Mouse (Mus musculus): ENCODE results near the gene Ascc3. TPM values are rescaled to one million over a fixed set of nuclear protein-coding genes. Genes with fewer than 3 reads are reported as not detected.

The Ascc3 gene
- polyA plus RNA-seq, 1 experiment from 2014 or later = 28.8 TPM

DNA sequence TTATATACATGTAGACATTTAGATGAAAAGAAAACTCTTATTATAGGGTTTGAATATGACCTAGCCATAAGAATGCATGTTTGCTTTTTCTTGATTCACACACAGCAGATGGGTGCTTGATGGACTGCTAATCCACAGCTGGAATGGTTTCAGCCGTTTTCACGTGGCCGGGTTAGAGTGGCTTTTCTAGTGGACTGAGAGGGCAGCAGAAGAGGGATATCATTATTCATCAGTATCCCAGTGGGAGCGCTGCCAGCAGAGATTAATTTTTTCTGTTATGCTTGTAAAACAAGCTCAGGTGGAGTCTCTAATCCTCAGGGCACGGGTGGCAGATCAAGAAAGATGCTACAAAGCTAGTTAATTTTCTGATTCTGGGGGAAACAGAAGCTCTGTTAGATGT, 200.4 kb downstream of the Ascc3 start:
- Histone ChIP-seq H3K9ac (ENCODE audit: low read depth, low read length) (no peak overlapping the region), H3K4me2 (no peak overlapping the region), H3K27ac (ENCODE audit: low read depth, low read length) (no peak overlapping the region), H3K4me3 (ENCODE audit: low read depth, low read length) (no peak overlapping the region), H3K27me3 (ENCODE audit: control insufficient read depth, insufficient read depth, low read length) (no peaks in the 10 kb centered on the region), H3K4me1 (ENCODE audit: control insufficient read depth, insufficient read depth, low read length) (no peaks in the 10 kb centered on the region), H3K9me3 (replicated peaks; ENCODE audit: control insufficient read depth, low read length) (no peaks in the 10 kb centered on the region), H3K36me3 (ENCODE audit: control insufficient read depth, insufficient read depth, low read length) (no peaks in the 10 kb centered on the region)
- no peak for ATAC-seq (replicated peaks; ENCODE audit: insufficient number of reproducible peaks, low FRiP score, low TSS enrichment)
- WGBS (ENCODE audit: insufficient replicate concordance) = 79% methylated on average over 5 of the region's 5 CpGs

DNA sequence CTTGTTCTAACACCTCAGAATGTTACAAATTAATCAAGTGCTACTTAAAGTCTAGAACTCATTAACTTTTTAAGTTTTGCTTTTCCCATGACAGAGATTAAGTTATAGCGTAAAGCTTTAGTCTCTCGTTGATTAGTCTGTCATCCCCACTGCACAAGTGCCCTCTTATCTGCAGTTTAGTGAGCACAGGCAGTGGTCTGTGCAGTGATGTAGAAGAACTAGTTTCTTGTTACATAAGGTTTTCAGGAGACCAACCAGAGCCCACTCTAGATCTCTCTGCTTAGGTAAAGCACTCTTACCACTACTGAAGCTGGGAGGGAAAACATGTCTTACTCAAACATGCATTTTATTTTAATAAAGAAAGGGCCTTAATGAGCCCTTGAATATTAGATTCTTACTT, 209.1 kb downstream of the Ascc3 start:
- H3K36me3 ChIP-seq (ENCODE audit: control insufficient read depth, insufficient read depth, low read length) = no peaks in the 10 kb centered on the region
- H3K9me3 ChIP-seq (replicated peaks; ENCODE audit: control insufficient read depth, low read length) = no peaks in the 10 kb centered on the region
- H3K4me1 ChIP-seq (ENCODE audit: control insufficient read depth, insufficient read depth, low read length) = no peaks in the 10 kb centered on the region
- ATAC-seq (replicated peaks; ENCODE audit: insufficient number of reproducible peaks, low FRiP score, low TSS enrichment) = no peak
- no peak overlapping the region for H3K4me2 ChIP-seq
- no peak overlapping the region for H3K4me3 ChIP-seq (ENCODE audit: low read depth, low read length)
- no peaks in the 10 kb centered on the region for H3K27me3 ChIP-seq (ENCODE audit: control insufficient read depth, insufficient read depth, low read length)
- no peak overlapping the region for H3K9ac ChIP-seq (ENCODE audit: low read depth, low read length)
- H3K27ac ChIP-seq (ENCODE audit: low read depth, low read length) = no peak overlapping the region
- 24% methylated on average over 2 of the region's 2 CpGs for WGBS (ENCODE audit: insufficient replicate concordance)

DNA sequence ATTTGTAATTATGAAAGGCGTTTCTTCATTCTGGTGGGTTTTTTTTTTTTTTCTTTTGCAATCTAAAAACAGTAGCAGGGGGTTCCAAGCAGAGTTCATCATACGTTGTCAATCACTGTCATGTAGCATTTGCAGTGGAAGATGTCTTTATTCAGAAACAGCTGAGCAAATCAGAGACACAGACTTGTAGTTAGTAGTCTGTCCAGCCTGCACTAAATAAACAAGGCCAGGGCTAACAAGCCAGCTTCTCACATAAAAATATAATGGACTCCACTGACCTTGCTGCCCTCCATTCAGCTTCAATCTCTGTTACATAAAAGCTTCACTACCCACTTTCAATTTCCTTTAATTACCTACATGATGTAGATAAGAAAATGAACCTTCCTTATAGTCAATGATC, 209.9 kb downstream of the Ascc3 start:
- Histone ChIP-seq H3K4me1 (ENCODE audit: control insufficient read depth, insufficient read depth, low read length) (no peaks in the 10 kb centered on the region), H3K27me3 (ENCODE audit: control insufficient read depth, insufficient read depth, low read length) (no peaks in the 10 kb centered on the region), H3K9me3 (replicated peaks; ENCODE audit: control insufficient read depth, low read length) (no peaks in the 10 kb centered on the region), H3K4me2 (no peak overlapping the region), H3K27ac (ENCODE audit: low read depth, low read length) (no peak overlapping the region), H3K36me3 (ENCODE audit: control insufficient read depth, insufficient read depth, low read length) (no peaks in the 10 kb centered on the region), H3K9ac (ENCODE audit: low read depth, low read length) (no peak overlapping the region), H3K4me3 (ENCODE audit: low read depth, low read length) (no peak overlapping the region)
- ATAC-seq (replicated peaks; ENCODE audit: insufficient number of reproducible peaks, low FRiP score, low TSS enrichment) = no peak
- 82% methylated on average over 2 of the region's 2 CpGs for WGBS (ENCODE audit: insufficient replicate concordance)

DNA sequence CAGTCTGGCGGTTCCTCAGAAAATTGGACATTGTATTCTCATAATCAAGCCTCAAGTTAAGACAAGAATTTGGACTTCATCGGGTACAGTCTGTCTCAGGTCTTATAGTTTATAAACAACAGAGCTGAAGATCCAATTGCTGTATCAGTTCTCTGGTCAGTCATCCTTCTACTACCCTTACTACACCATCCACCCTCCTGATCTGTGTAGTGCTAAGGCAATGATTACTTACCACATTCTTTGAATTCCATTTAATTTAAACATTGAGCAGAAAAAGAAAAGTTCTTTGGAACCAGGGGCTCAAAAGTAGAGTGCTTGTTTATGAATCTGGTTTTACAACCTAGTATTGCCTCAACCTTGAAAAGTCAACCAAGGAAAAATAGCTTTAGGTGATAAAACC, 213.7 kb downstream of the Ascc3 start:
- 85% methylated on average over 2 of the region's 2 CpGs for WGBS (ENCODE audit: insufficient replicate concordance)
- Histone ChIP-seq H3K4me1 (ENCODE audit: control insufficient read depth, insufficient read depth, low read length) (no peaks in the 10 kb centered on the region), H3K4me2 (no peak overlapping the region), H3K27me3 (ENCODE audit: control insufficient read depth, insufficient read depth, low read length) (no peaks in the 10 kb centered on the region), H3K9me3 (replicated peaks; ENCODE audit: control insufficient read depth, low read length) (no peaks in the 10 kb centered on the region), H3K27ac (ENCODE audit: low read depth, low read length) (no peak overlapping the region), H3K9ac (ENCODE audit: low read depth, low read length) (no peak overlapping the region), H3K36me3 (ENCODE audit: control insufficient read depth, insufficient read depth, low read length) (no peaks in the 10 kb centered on the region), H3K4me3 (ENCODE audit: low read depth, low read length) (no peak overlapping the region)
- no peak for ATAC-seq (replicated peaks; ENCODE audit: insufficient number of reproducible peaks, low FRiP score, low TSS enrichment)

DNA sequence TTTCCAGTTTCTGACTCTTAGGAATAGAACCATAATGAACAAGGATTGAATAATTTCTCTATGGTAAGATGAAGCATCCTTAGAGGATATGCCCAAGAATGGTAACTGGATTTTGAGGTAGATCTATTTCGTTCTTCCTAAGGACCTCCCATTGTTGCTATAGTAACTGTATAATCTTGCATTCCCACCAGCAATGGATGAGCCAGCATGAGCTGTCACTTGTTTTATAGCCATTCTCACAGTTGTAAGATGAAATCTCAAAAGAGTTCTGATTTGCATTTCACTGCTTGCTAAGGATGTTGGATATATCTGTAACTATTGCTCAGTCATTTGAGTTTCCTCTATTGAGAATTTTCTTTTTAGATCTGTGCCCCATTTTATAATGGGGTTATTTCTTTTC, 229.9 kb downstream of the Ascc3 start:
- 92% methylated on average over 1 of the region's 1 CpGs for WGBS (ENCODE audit: insufficient replicate concordance)
- H3K27me3 ChIP-seq (ENCODE audit: control insufficient read depth, insufficient read depth, low read length) = no peaks in the 10 kb centered on the region
- H3K9ac ChIP-seq (ENCODE audit: low read depth, low read length) = no peak overlapping the region
- no peak overlapping the region for H3K4me3 ChIP-seq (ENCODE audit: low read depth, low read length)
- H3K4me2 ChIP-seq = no peak overlapping the region
- no peaks in the 10 kb centered on the region for H3K9me3 ChIP-seq (replicated peaks; ENCODE audit: control insufficient read depth, low read length)
- H3K36me3 ChIP-seq (ENCODE audit: control insufficient read depth, insufficient read depth, low read length) = no peaks in the 10 kb centered on the region
- no peak for ATAC-seq (replicated peaks; ENCODE audit: insufficient number of reproducible peaks, low FRiP score, low TSS enrichment)
- H3K4me1 ChIP-seq (ENCODE audit: control insufficient read depth, insufficient read depth, low read length) = no peaks in the 10 kb centered on the region
- no peak overlapping the region for H3K27ac ChIP-seq (ENCODE audit: low read depth, low read length)

DNA sequence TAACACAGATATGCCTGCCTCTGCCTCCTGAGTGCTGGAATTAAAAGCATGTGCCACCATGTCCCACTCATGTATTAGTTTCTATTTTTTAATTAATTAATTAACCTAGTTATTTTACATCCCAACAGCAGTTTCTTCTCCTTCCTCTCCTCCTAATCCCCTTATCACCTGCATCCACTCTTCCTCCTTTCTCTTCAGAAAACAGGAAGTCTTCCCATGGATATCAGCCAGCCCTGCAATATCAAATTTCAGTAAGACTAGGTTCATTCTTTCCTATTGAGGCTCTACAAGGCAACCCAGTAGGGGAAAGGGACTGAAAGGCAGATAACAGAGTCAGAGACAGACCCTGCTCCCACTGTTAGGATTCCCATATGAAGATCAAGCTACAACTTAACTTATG, 234.4 kb downstream of the Ascc3 start:
- H3K36me3 ChIP-seq (ENCODE audit: control insufficient read depth, insufficient read depth, low read length) = no peaks in the 10 kb centered on the region
- H3K27me3 ChIP-seq (ENCODE audit: control insufficient read depth, insufficient read depth, low read length) = no peaks in the 10 kb centered on the region
- no peak overlapping the region for H3K9ac ChIP-seq (ENCODE audit: low read depth, low read length)
- no peak overlapping the region for H3K4me2 ChIP-seq
- no peaks in the 10 kb centered on the region for H3K4me1 ChIP-seq (ENCODE audit: control insufficient read depth, insufficient read depth, low read length)
- no peak overlapping the region for H3K27ac ChIP-seq (ENCODE audit: low read depth, low read length)
- H3K9me3 ChIP-seq (replicated peaks; ENCODE audit: control insufficient read depth, low read length) = no peaks in the 10 kb centered on the region
- H3K4me3 ChIP-seq (ENCODE audit: low read depth, low read length) = no peak overlapping the region
- ATAC-seq (replicated peaks; ENCODE audit: insufficient number of reproducible peaks, low FRiP score, low TSS enrichment) = no peak

DNA sequence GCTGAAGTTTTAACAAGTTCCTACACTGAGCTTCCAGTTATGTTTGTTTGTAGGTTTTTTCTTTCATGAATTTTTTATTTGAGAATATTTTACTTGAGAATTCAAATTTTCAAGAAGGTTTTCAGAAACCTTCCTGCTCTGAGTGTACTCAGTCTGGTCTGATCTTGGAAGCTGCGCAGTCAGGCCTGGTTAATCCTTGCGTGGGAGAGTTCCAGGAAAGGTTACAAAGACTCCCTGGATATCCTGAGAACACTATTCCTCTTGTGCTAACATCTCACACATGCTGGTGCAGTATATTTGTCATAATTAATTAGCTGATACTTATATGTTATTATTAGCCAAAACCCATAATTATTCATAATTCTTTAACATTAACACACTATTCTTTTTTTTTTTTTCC, 242.1 kb downstream of the Ascc3 start:
- H3K9me3 ChIP-seq (replicated peaks; ENCODE audit: control insufficient read depth, low read length) = no peaks in the 10 kb centered on the region
- H3K4me2 ChIP-seq = no peak overlapping the region
- H3K27ac ChIP-seq (ENCODE audit: low read depth, low read length) = no peak overlapping the region
- no peak overlapping the region for H3K9ac ChIP-seq (ENCODE audit: low read depth, low read length)
- ATAC-seq (replicated peaks; ENCODE audit: insufficient number of reproducible peaks, low FRiP score, low TSS enrichment) = no peak
- 85% methylated on average over 2 of the region's 2 CpGs for WGBS (ENCODE audit: insufficient replicate concordance)
- no peak overlapping the region for H3K4me3 ChIP-seq (ENCODE audit: low read depth, low read length)
- no peaks in the 10 kb centered on the region for H3K27me3 ChIP-seq (ENCODE audit: control insufficient read depth, insufficient read depth, low read length)
- H3K36me3 ChIP-seq (ENCODE audit: control insufficient read depth, insufficient read depth, low read length) = no peaks in the 10 kb centered on the region
- no peaks in the 10 kb centered on the region for H3K4me1 ChIP-seq (ENCODE audit: control insufficient read depth, insufficient read depth, low read length)

DNA sequence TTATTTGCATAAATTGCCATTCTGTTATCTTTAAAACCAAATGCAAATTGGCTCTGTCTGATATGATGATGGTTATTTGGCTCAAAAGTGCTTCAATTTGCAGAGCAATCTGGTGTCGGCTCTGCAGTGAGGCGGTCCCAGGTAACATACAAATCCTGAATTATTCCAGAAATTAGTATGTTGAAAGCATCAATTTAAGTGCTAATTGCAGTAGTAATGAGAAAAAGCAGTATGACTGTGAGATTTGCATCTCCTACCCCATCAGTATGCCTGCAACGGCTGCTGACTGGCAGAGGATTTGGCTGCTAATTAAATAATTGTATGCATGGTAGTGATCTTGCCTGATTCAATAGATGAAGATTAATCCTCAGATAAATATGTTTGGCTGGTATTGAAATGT, 250.9 kb downstream of the Ascc3 start:
- WGBS (ENCODE audit: insufficient replicate concordance) = 97% methylated on average over 3 of the region's 3 CpGs
- Histone ChIP-seq H3K36me3 (ENCODE audit: control insufficient read depth, insufficient read depth, low read length) (0 out of 2 replicates have a peak, but pooled peaks cover 2% of the 10 kb centered on the region), H3K9ac (ENCODE audit: low read depth, low read length) (no peak overlapping the region), H3K4me2 (no peak overlapping the region), H3K9me3 (replicated peaks; ENCODE audit: control insufficient read depth, low read length) (no peaks in the 10 kb centered on the region), H3K4me3 (ENCODE audit: low read depth, low read length) (no peak overlapping the region), H3K27ac (ENCODE audit: low read depth, low read length) (no peak overlapping the region), H3K4me1 (ENCODE audit: control insufficient read depth, insufficient read depth, low read length) (no peaks in the 10 kb centered on the region), H3K27me3 (ENCODE audit: control insufficient read depth, insufficient read depth, low read length) (no peaks in the 10 kb centered on the region)
- no peak for ATAC-seq (replicated peaks; ENCODE audit: insufficient number of reproducible peaks, low FRiP score, low TSS enrichment)

DNA sequence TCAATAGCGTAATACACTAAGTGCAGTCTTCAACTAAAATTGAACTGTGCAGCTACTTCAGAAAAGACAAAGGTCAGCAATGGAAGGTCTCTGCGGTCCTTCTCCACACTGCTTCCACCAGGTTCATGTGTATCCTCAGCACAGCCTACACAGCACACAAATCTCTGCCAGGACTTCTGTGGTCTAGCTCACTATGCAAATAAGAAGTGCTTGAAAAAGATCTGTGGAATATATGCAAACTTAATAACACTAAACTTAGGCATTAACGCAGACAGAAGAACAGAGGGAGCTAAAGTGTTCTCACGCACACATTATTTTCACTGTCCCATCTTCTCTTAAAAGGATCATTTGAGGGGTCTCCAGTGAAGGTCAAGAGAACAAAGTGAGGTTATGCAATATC, 275.7 kb downstream of the Ascc3 start:
- Histone ChIP-seq H3K4me1 (ENCODE audit: control insufficient read depth, insufficient read depth, low read length) (no peaks in the 10 kb centered on the region), H3K27me3 (ENCODE audit: control insufficient read depth, insufficient read depth, low read length) (no peaks in the 10 kb centered on the region), H3K36me3 (ENCODE audit: control insufficient read depth, insufficient read depth, low read length) (no peaks in the 10 kb centered on the region), H3K4me3 (ENCODE audit: low read depth, low read length) (no peak overlapping the region), H3K27ac (ENCODE audit: low read depth, low read length) (no peak overlapping the region), H3K4me2 (no peak overlapping the region), H3K9me3 (replicated peaks; ENCODE audit: control insufficient read depth, low read length) (no peaks in the 10 kb centered on the region), H3K9ac (ENCODE audit: low read depth, low read length) (no peak overlapping the region)
- ATAC-seq (replicated peaks; ENCODE audit: insufficient number of reproducible peaks, low FRiP score, low TSS enrichment) = no peak
- 75% methylated on average over 4 of the region's 4 CpGs for WGBS (ENCODE audit: insufficient replicate concordance)

Measured in heart, embryonic 11.5 days (tissue).